26 mouse cellular contexts compared by ENCODE assay signal in genomic region chr14:121922731-121923130, GRCm38 (mm10). TPM values are rescaled to one million over a fixed set of nuclear protein-coding genes. Genes with fewer than 3 reads are reported as not detected.
DNase-seq lines count a peak whose midpoint lies in the region; ATAC-seq and TF ChIP-seq lines count a peak whose summit lies in the region.
"Had no signal": no experiment of that assay in that cellular context is flagged by ENCODE, and none has a peak within 500 bp of the region (broad histone marks: within the 10 kb centered on the region; RNA-seq: fewer than 3 reads in every experiment).

No protein-coding gene starts in this region.

- WGBS in liver, embryonic 11.5 days: 88% methylated on average over 4 of the region's 4 CpGs
- 83% methylated on average over 4 of the region's 4 CpGs for WGBS in liver, embryonic 12.5 days (ENCODE audit: insufficient replicate concordance)
- WGBS in stomach, postnatal 0 days: 79% methylated on average over 4 of the region's 4 CpGs

- intact Hi-C loops in heart, postnatal 10 days (cut with DNase I): loop anchor here (10.0 kb wide), 1 partner anchor 338 kb away; no protein-coding TSS in a partner anchor

- H3K9me3 ChIP-seq in liver, embryonic 11.5 days (ENCODE audit: control insufficient read depth, low read length): no peaks in the 10 kb centered on the region
- no peaks in the 10 kb centered on the region for H3K9me3 ChIP-seq in liver, embryonic 12.5 days (replicated peaks)
- no peaks in the 10 kb centered on the region for H3K9me3 ChIP-seq in stomach, postnatal 0 days (ENCODE audit: control insufficient read depth, low read length)
- H3K9me3 ChIP-seq: embryonic facial prominence, embryonic 10.5 days; embryonic facial prominence, embryonic 13.5 days; forebrain, embryonic 12.5 days; forebrain, embryonic 15.5 days; heart, embryonic 13.5 days; hindbrain, embryonic 13.5 days had no signal

- no peak overlapping the region for H3K4me3 ChIP-seq in liver, embryonic 11.5 days (ENCODE audit: low read depth, low read length)
- no peak overlapping the region for H3K4me3 ChIP-seq in liver, embryonic 12.5 days
- H3K4me3 ChIP-seq in stomach, postnatal 0 days (ENCODE audit: low read depth, low read length): no peak overlapping the region
- H3K4me3 ChIP-seq: embryonic facial prominence, embryonic 10.5 days; embryonic facial prominence, embryonic 13.5 days; erythroblast, embryonic 14.5 days; forebrain, embryonic 12.5 days; forebrain, embryonic 15.5 days; heart, embryonic 13.5 days; hindbrain, embryonic 13.5 days had no signal

- H3K9ac ChIP-seq in liver, embryonic 11.5 days (ENCODE audit: low read depth, low read length): no peak overlapping the region
- H3K9ac ChIP-seq in liver, embryonic 12.5 days: no peak overlapping the region
- H3K9ac ChIP-seq in stomach, postnatal 0 days (ENCODE audit: low read length): no peak overlapping the region
- H3K9ac ChIP-seq: embryonic facial prominence, embryonic 13.5 days; forebrain, embryonic 12.5 days; forebrain, embryonic 15.5 days; heart, embryonic 13.5 days; hindbrain, embryonic 13.5 days had no signal

- DNase-seq in heart, adult 11 months: peak; percentile 79
- no peak for DNase-seq in heart, postnatal 10 days
- DNase-seq in liver, embryonic 11.5 days (ENCODE audit: low spot score): peak; percentile 19
- DNase-seq in stomach, postnatal 0 days (ENCODE audit: low spot score): peak; percentile 3
- DNase-seq in adrenal gland, adult 8-10 months: no peak
- DNase-seq in right cerebral cortex, postnatal 10 days (ENCODE audit: low spot score in 2 of 2): no peak
- DNase-seq: adrenal gland, postnatal 14 days; cerebellum, adult 11-12 months; cerebellum, adult 8-10 months; cerebellum, postnatal 10 days; cerebellum, postnatal 36 days; embryo, embryonic 11 days; gastrocnemius, postnatal 25 days had no signal

- TF ChIP-seq CTCF in stomach, postnatal 0 days (IDR thresholded peaks at IDR 0.05; ENCODE audit: low read depth): no peak

- ATAC-seq in liver, embryonic 11.5 days (replicated peaks; ENCODE audit: low FRiP score): no peak
- no peak for ATAC-seq in liver, embryonic 12.5 days
- ATAC-seq in granulocyte monocyte progenitor cell, adult 5-6 weeks (replicated peaks; ENCODE audit: poor library complexity, severe bottlenecking): peak; percentile 15
- no peak for ATAC-seq in stomach, postnatal 0 days (ENCODE audit: low FRiP score, low TSS enrichment)
- ATAC-seq: forebrain, embryonic 15.5 days; hindbrain, embryonic 16.5 days; Patski had no signal

- no peaks in the 10 kb centered on the region for H3K27me3 ChIP-seq in liver, embryonic 11.5 days (replicated peaks; ENCODE audit: control insufficient read depth, insufficient read depth, low read length)
- H3K27me3 ChIP-seq in liver, embryonic 12.5 days (replicated peaks): no peaks in the 10 kb centered on the region
- H3K27me3 ChIP-seq in stomach, postnatal 0 days (ENCODE audit: control insufficient read depth, insufficient read depth, low read length): no peaks in the 10 kb centered on the region
- H3K27me3 ChIP-seq: embryonic facial prominence, embryonic 13.5 days; forebrain, embryonic 12.5 days; forebrain, embryonic 15.5 days; heart, embryonic 13.5 days; hindbrain, embryonic 13.5 days; Patski had no signal

- no peaks in the 10 kb centered on the region for H3K36me3 ChIP-seq in liver, embryonic 11.5 days (ENCODE audit: control insufficient read depth, insufficient read depth, low read length)
- no peaks in the 10 kb centered on the region for H3K36me3 ChIP-seq in liver, embryonic 12.5 days
- no peaks in the 10 kb centered on the region for H3K36me3 ChIP-seq in stomach, postnatal 0 days (ENCODE audit: control insufficient read depth, insufficient read depth, low read length)
- H3K36me3 ChIP-seq: forebrain, embryonic 12.5 days; forebrain, embryonic 15.5 days had no signal

- no peak overlapping the region for H3K27ac ChIP-seq in liver, embryonic 11.5 days (ENCODE audit: low read depth, low read length)
- no peak overlapping the region for H3K27ac ChIP-seq in liver, embryonic 12.5 days
- no peak overlapping the region for H3K27ac ChIP-seq in stomach, postnatal 0 days (replicated peaks)
- H3K27ac ChIP-seq: embryonic facial prominence, embryonic 10.5 days; embryonic facial prominence, embryonic 13.5 days; forebrain, embryonic 12.5 days; forebrain, embryonic 15.5 days; heart, embryonic 13.5 days; hindbrain, embryonic 13.5 days had no signal

- H3K4me1 ChIP-seq in liver, embryonic 11.5 days (replicated peaks; ENCODE audit: control insufficient read depth, insufficient read depth, low read length): 0 out of 2 replicates have a peak, but pooled peaks cover 3% of the 10 kb centered on the region
- H3K4me1 ChIP-seq in liver, embryonic 12.5 days: 0 out of 2 replicates have a peak, but pooled peaks cover 8% of the 10 kb centered on the region
- no peaks in the 10 kb centered on the region for H3K4me1 ChIP-seq in stomach, postnatal 0 days (replicated peaks; ENCODE audit: control insufficient read depth, insufficient read depth)
- H3K4me1 ChIP-seq: embryonic facial prominence, embryonic 10.5 days; forebrain, embryonic 12.5 days had no signal

- no peak overlapping the region for H3K4me2 ChIP-seq in liver, embryonic 11.5 days
- no peak overlapping the region for H3K4me2 ChIP-seq in liver, embryonic 12.5 days
- no peak overlapping the region for H3K4me2 ChIP-seq in stomach, postnatal 0 days (replicated peaks; ENCODE audit: low read depth)
- H3K4me2 ChIP-seq: embryonic facial prominence, embryonic 13.5 days; forebrain, embryonic 12.5 days; forebrain, embryonic 15.5 days; heart, embryonic 13.5 days; hindbrain, embryonic 13.5 days had no signal

- no peak for TF ChIP-seq EP300 in stomach, postnatal 0 days (optimal IDR thresholded peaks at IDR 0.05)

RNA-seq across cellular contexts. Expression of gene Gpr18, which starts 7.2 kb away (rescaled TPM):
- total RNA-seq in heart, postnatal 10 days (2021): under 1 TPM; 0.27 to 0.45 TPM
- polyA plus RNA-seq in liver, embryonic 11.5 days (2014; fragmentation: Nextera tagmentation; extraction: Ambion mirVana): not detected in 2 replicates
- polyA plus RNA-seq in liver, embryonic 12.5 days (2016; fragmentation: Nextera tagmentation; extraction: Ambion mirVana): 0.08 TPM in 1 of 2 replicates, not detected in the other
- total RNA-seq in granulocyte monocyte progenitor cell, adult 5-6 weeks (2014; fragmentation: Nextera tagmentation): 0.60 and 3.1 TPM in 2 replicates
- total RNA-seq in granulocyte monocyte progenitor cell, adult 5-6 weeks (2017): 0.43 TPM in 1 of 2 replicates, not detected in the other
- polyA plus RNA-seq in stomach, postnatal 0 days (2015; fragmentation: Nextera tagmentation; extraction: Ambion mirVana): 0.06 and 0.08 TPM in 2 replicates
- under 1 TPM; 0.22 to 0.52 (median 0.45) TPM for total RNA-seq in adrenal gland, adult 8-10 months (2022)
- total RNA-seq: gastrocnemius, adult 8-10 months; gastrocnemius, postnatal 25 days had no signal
- polyA plus RNA-seq: brain, embryonic 14.5 days; erythroblast, embryonic 14.5 days; heart, embryonic 13.5 days had no signal

RNA-seq across cellular contexts. Expression of gene Gpr183, which starts 42.3 kb away (rescaled TPM):
- total RNA-seq in heart, postnatal 10 days (2021): 1 to 10 TPM; 1.3 TPM
- 3.2 and 3.9 TPM in 2 replicates for polyA plus RNA-seq in liver, embryonic 11.5 days (2014; fragmentation: Nextera tagmentation; extraction: Ambion mirVana)
- 1.8 and 2.1 TPM in 2 replicates for polyA plus RNA-seq in liver, embryonic 12.5 days (2016; fragmentation: Nextera tagmentation; extraction: Ambion mirVana)
- total RNA-seq in granulocyte monocyte progenitor cell, adult 5-6 weeks (2014; fragmentation: Nextera tagmentation): 3.2 and 3.3 TPM in 2 replicates
- 3.4 and 3.7 TPM in 2 replicates for total RNA-seq in granulocyte monocyte progenitor cell, adult 5-6 weeks (2017)
- 1.8 and 2.0 TPM in 2 replicates for polyA plus RNA-seq in stomach, postnatal 0 days (2015; fragmentation: Nextera tagmentation; extraction: Ambion mirVana)
- total RNA-seq in adrenal gland, adult 8-10 months (2022): 1 to 10 TPM in 3 of 4 experiments, under 1 TPM in 1; 0.80 to 2.2 (median 1.4) TPM
- polyA plus RNA-seq: Patski had no signal

RNA-seq across cellular contexts. Expression of gene Ubac2, which starts 44.3 kb away (rescaled TPM):
- 10 to 100 TPM; 23.8 to 24.4 TPM for total RNA-seq in heart, postnatal 10 days (2021)
- 43.8 and 44.6 TPM in 2 replicates for polyA plus RNA-seq in liver, embryonic 11.5 days (2014; fragmentation: Nextera tagmentation; extraction: Ambion mirVana)
- polyA plus RNA-seq in liver, embryonic 12.5 days (2016; fragmentation: Nextera tagmentation; extraction: Ambion mirVana): 25.5 and 29.2 TPM in 2 replicates
- 23.6 and 30.1 TPM in 2 replicates for total RNA-seq in granulocyte monocyte progenitor cell, adult 5-6 weeks (2014; fragmentation: Nextera tagmentation)
- 28.3 and 34.1 TPM in 2 replicates for total RNA-seq in granulocyte monocyte progenitor cell, adult 5-6 weeks (2017)
- polyA plus RNA-seq in stomach, postnatal 0 days (2015; fragmentation: Nextera tagmentation; extraction: Ambion mirVana): 38.5 and 38.6 TPM in 2 replicates
- 10 to 100 TPM; 32.8 to 43.5 (median 39.2) TPM for total RNA-seq in adrenal gland, adult 8-10 months (2022)

Comparison
In these comparisons a context has a peak if more than half of its experiments do, and no peak if none do; other contexts are left out.
1. DNase-seq: peak in heart, adult 11 months (single experiment), liver, embryonic 11.5 days (single experiment) and stomach, postnatal 0 days (single experiment); none in heart, postnatal 10 days (0 of 2), adrenal gland, adult 8-10 months (single experiment) and right cerebral cortex, postnatal 10 days (0 of 2).